Mouse (Mus musculus): ENCODE data around the gene Gm6793. TPM values are rescaled to one million over a fixed set of nuclear protein-coding genes. Genes with fewer than 3 reads are reported as not detected.
A peak's percentile ranks its signal among the peaks of the same experiment; 100 is the strongest.

The Gm6793 gene
- 0.46 and 0.85 TPM in 2 replicates for polyA plus RNA-seq (2016; fragmentation: Nextera tagmentation; extraction: Ambion mirVana)

- Histone ChIP-seq H3K4me1 (replicated peaks) (peaks cover 24% of the 10 kb centered on the region), H3K27me3 (ENCODE audit: insufficient read depth, poor library complexity, severe bottlenecking) (no peaks in the 10 kb centered on the region), H3K9me3 (no peaks in the 10 kb centered on the region), H3K4me3 (no peak within 1 kb of the TSS), H3K27ac (no peak within 1 kb of the TSS), H3K36me3 (peaks cover 49% of the 10 kb centered on the region)
- 94% methylated on average over 11 of the region's 11 CpGs for WGBS
- no peak for DNase-seq (ENCODE audit: low spot score)
These were observed at the start of gene Gm6793 for GRCm38 (mm10) chr8:112014936-112015335. Gene Gm6793 (minus strand): TSS chr8:112015036.

- no peak for DNase-seq (ENCODE audit: low spot score)
- WGBS, result 39% methylated on average over 4 of the region's 4 CpGs
These were observed 46.5 kb upstream of the Gm6793 start for GRCm38 (mm10) chr8:112061372-112061771.

GRCm38 (mm10) chr8:112054456-112054855 is 39.6 kb upstream of the Gm6793 start:
- H3K4me3 ChIP-seq, result no peak overlapping the region
- no peak for DNase-seq (ENCODE audit: low spot score)
- H3K36me3 ChIP-seq, result no peaks in the 10 kb centered on the region
- no peaks in the 10 kb centered on the region for H3K9me3 ChIP-seq
- H3K27me3 ChIP-seq (ENCODE audit: insufficient read depth, poor library complexity, severe bottlenecking), result no peaks in the 10 kb centered on the region
- H3K4me1 ChIP-seq (replicated peaks), result no peaks in the 10 kb centered on the region
- no peak overlapping the region for H3K27ac ChIP-seq

More at GRCm38 (mm10) chr8:112061372-112061771, 46.5 kb upstream of the Gm6793 start:
- Histone ChIP-seq H3K27ac (no peak overlapping the region), H3K4me3 (no peak overlapping the region), H3K27me3 (ENCODE audit: insufficient read depth, poor library complexity, severe bottlenecking) (no peaks in the 10 kb centered on the region), H3K4me1 (replicated peaks) (no peaks in the 10 kb centered on the region), H3K36me3 (no peaks in the 10 kb centered on the region), H3K9me3 (no peaks in the 10 kb centered on the region)

- no peak for DNase-seq (ENCODE audit: low spot score)
These were observed 36.7 kb upstream of the Gm6793 start for GRCm38 (mm10) chr8:112051537-112051936.

GRCm38 (mm10) chr8:112049984-112050383 is 35.1 kb upstream of the Gm6793 start:
- no peaks in the 10 kb centered on the region for H3K9me3 ChIP-seq
- H3K36me3 ChIP-seq, result no peaks in the 10 kb centered on the region
- no peak overlapping the region for H3K4me3 ChIP-seq
- DNase-seq (ENCODE audit: low spot score), result no peak
- no peak overlapping the region for H3K27ac ChIP-seq
- H3K4me1 ChIP-seq (replicated peaks), result no peaks in the 10 kb centered on the region
- WGBS, result 80% methylated on average over 6 of the region's 6 CpGs
- no peaks in the 10 kb centered on the region for H3K27me3 ChIP-seq (ENCODE audit: insufficient read depth, poor library complexity, severe bottlenecking)

More at GRCm38 (mm10) chr8:112051537-112051936, 36.7 kb upstream of the Gm6793 start:
- Histone ChIP-seq H3K9me3 (no peaks in the 10 kb centered on the region), H3K27me3 (ENCODE audit: insufficient read depth, poor library complexity, severe bottlenecking) (no peaks in the 10 kb centered on the region), H3K4me3 (no peak overlapping the region), H3K36me3 (no peaks in the 10 kb centered on the region), H3K4me1 (replicated peaks) (no peaks in the 10 kb centered on the region), H3K27ac (no peak overlapping the region)
- 77% methylated on average over 9 of the region's 9 CpGs for WGBS

GRCm38 (mm10) chr8:112048293-112048692 is 33.5 kb upstream of the Gm6793 start:
- H3K9me3 ChIP-seq, result no peaks in the 10 kb centered on the region

GRCm38 (mm10) chr8:112045896-112046295 is 31.1 kb upstream of the Gm6793 start:
- Histone ChIP-seq H3K27ac (no peak overlapping the region), H3K36me3 (no peaks in the 10 kb centered on the region), H3K4me3 (no peak overlapping the region), H3K4me1 (replicated peaks) (no peaks in the 10 kb centered on the region), H3K9me3 (no peaks in the 10 kb centered on the region), H3K27me3 (ENCODE audit: insufficient read depth, poor library complexity, severe bottlenecking) (no peaks in the 10 kb centered on the region)
- 10% methylated on average over 7 of the region's 7 CpGs for WGBS
- DNase-seq (ENCODE audit: low spot score), result peak; percentile 84

More at GRCm38 (mm10) chr8:112048293-112048692, 33.5 kb upstream of the Gm6793 start:
- DNase-seq (ENCODE audit: low spot score), result no peak
- no peaks in the 10 kb centered on the region for H3K4me1 ChIP-seq (replicated peaks)
- WGBS, result 86% methylated on average over 6 of the region's 6 CpGs
- H3K4me3 ChIP-seq, result no peak overlapping the region
- H3K27me3 ChIP-seq (ENCODE audit: insufficient read depth, poor library complexity, severe bottlenecking), result no peaks in the 10 kb centered on the region
- H3K27ac ChIP-seq, result no peak overlapping the region
- no peaks in the 10 kb centered on the region for H3K36me3 ChIP-seq

- no peak for DNase-seq (ENCODE audit: low spot score)
- Histone ChIP-seq H3K4me1 (replicated peaks) (no peaks in the 10 kb centered on the region), H3K27me3 (ENCODE audit: insufficient read depth, poor library complexity, severe bottlenecking) (no peaks in the 10 kb centered on the region), H3K36me3 (no peaks in the 10 kb centered on the region), H3K9me3 (no peaks in the 10 kb centered on the region), H3K27ac (no peak overlapping the region), H3K4me3 (no peak overlapping the region)
- WGBS, result 84% methylated on average over 5 of the region's 5 CpGs
These were observed 30.3 kb upstream of the Gm6793 start for GRCm38 (mm10) chr8:112045182-112045581.

GRCm38 (mm10) chr8:112037521-112037920 is 22.7 kb upstream of the Gm6793 start:
- DNase-seq (ENCODE audit: low spot score), result no peak
- WGBS, result 85% methylated on average over 18 of the region's 18 CpGs
- no peaks in the 10 kb centered on the region for H3K9me3 ChIP-seq

GRCm38 (mm10) chr8:112034603-112035002 is 19.8 kb upstream of the Gm6793 start:
- no peaks in the 10 kb centered on the region for H3K9me3 ChIP-seq
- H3K36me3 ChIP-seq, result no peaks in the 10 kb centered on the region
- peak; percentile 65 for DNase-seq (ENCODE audit: low spot score)
- no peaks in the 10 kb centered on the region for H3K27me3 ChIP-seq (ENCODE audit: insufficient read depth, poor library complexity, severe bottlenecking)
- H3K27ac ChIP-seq, result no peak overlapping the region
- H3K4me1 ChIP-seq (replicated peaks), result peaks cover 7% of the 10 kb centered on the region; the same call in 1 of the 2 replicates
- WGBS, result 12% methylated on average over 8 of the region's 8 CpGs
- H3K4me3 ChIP-seq, result no peak overlapping the region

More at GRCm38 (mm10) chr8:112037521-112037920, 22.7 kb upstream of the Gm6793 start:
- Histone ChIP-seq H3K27me3 (ENCODE audit: insufficient read depth, poor library complexity, severe bottlenecking) (no peaks in the 10 kb centered on the region), H3K27ac (no peak overlapping the region), H3K36me3 (no peaks in the 10 kb centered on the region), H3K4me1 (replicated peaks) (peaks cover 7% of the 10 kb centered on the region; the same call in 1 of the 2 replicates), H3K4me3 (no peak overlapping the region)

- H3K36me3 ChIP-seq, result no peaks in the 10 kb centered on the region
- no peaks in the 10 kb centered on the region for H3K9me3 ChIP-seq
- peaks cover 7% of the 10 kb centered on the region; the same call in 1 of the 2 replicates for H3K4me1 ChIP-seq (replicated peaks)
- H3K27ac ChIP-seq, result no peak overlapping the region
- DNase-seq (ENCODE audit: low spot score), result no peak
- H3K27me3 ChIP-seq (ENCODE audit: insufficient read depth, poor library complexity, severe bottlenecking), result no peaks in the 10 kb centered on the region
- 42% methylated on average over 7 of the region's 7 CpGs for WGBS
- H3K4me3 ChIP-seq, result no peak overlapping the region
These were observed 18.2 kb upstream of the Gm6793 start for GRCm38 (mm10) chr8:112033071-112033470.

GRCm38 (mm10) chr8:112030663-112031062 is 15.8 kb upstream of the Gm6793 start:
- no peak for DNase-seq (ENCODE audit: low spot score)
- Histone ChIP-seq H3K4me1 (replicated peaks) (peaks cover 10% of the 10 kb centered on the region; the same call in 1 of the 2 replicates), H3K36me3 (no peaks in the 10 kb centered on the region), H3K9me3 (no peaks in the 10 kb centered on the region), H3K27ac (no peak overlapping the region), H3K27me3 (ENCODE audit: insufficient read depth, poor library complexity, severe bottlenecking) (no peaks in the 10 kb centered on the region), H3K4me3 (no peak overlapping the region)
- WGBS, result 60% methylated on average over 6 of the region's 6 CpGs

- no peaks in the 10 kb centered on the region for H3K27me3 ChIP-seq (ENCODE audit: insufficient read depth, poor library complexity, severe bottlenecking)
- no peaks in the 10 kb centered on the region for H3K36me3 ChIP-seq
- H3K9me3 ChIP-seq, result no peaks in the 10 kb centered on the region
- no peak overlapping the region for H3K27ac ChIP-seq
- H3K4me3 ChIP-seq, result no peak overlapping the region
- H3K4me1 ChIP-seq (replicated peaks), result peaks cover 10% of the 10 kb centered on the region; the same call in 1 of the 2 replicates
- 86% methylated on average over 7 of the region's 7 CpGs for WGBS
- no peak for DNase-seq (ENCODE audit: low spot score)
These were observed 14.6 kb upstream of the Gm6793 start for GRCm38 (mm10) chr8:112029455-112029854.

- under 1% methylated on average over 40 of the region's 40 CpGs for WGBS
- Histone ChIP-seq H3K27me3 (ENCODE audit: insufficient read depth, poor library complexity, severe bottlenecking) (no peaks in the 10 kb centered on the region), H3K9me3 (no peaks in the 10 kb centered on the region), H3K36me3 (peaks cover 34% of the 10 kb centered on the region), H3K4me1 (replicated peaks) (peaks cover 24% of the 10 kb centered on the region), H3K27ac (peak overlapping the region; percentile 89), H3K4me3 (peak overlapping the region; percentile 83)
- DNase-seq (ENCODE audit: low spot score), result no peak
These were observed 3.0 kb downstream of the Gm6793 start for GRCm38 (mm10) chr8:112011816-112012242.
